Mouse (Mus musculus) intestine, postnatal 0 days (tissue): ENCODE data around the gene Clec2h. TPM values are rescaled to one million over a fixed set of nuclear protein-coding genes. Genes with fewer than 3 reads are reported as not detected.
A peak's percentile ranks its signal among the peaks of the same experiment; 100 is the strongest.
"Not testable (repeated sequence)": the region's sequence is repeated elsewhere in the genome, so short reads cannot be mapped to it uniquely, and the experiment has no call there.

Source experiments
- ATAC-seq: fragments of 200-750 bp; cut with Nextera tagmentation; 2 replicates; pipeline ENCODE4 v1.8.0; 2017; ENCODE audit warnings: mild to moderate bottlenecking, moderate TSS enrichment, moderate library complexity
- H3K27ac ChIP-seq: fragments of 300-500 bp; sonication (generic); 2 replicates; pipeline ENCODE4 v1.5.1; 2014; ENCODE audit warnings: mild to moderate bottlenecking, low read depth, low read length, moderate library complexity
- H3K27me3 ChIP-seq: fragments of 300-500 bp; sonication (generic); replicated peaks from 2 replicates; pipeline ENCODE4 v1.6.1; 2014; ENCODE audit warnings: low read length, mixed read lengths; ENCODE audit not compliant: control insufficient read depth, insufficient read depth
- H3K36me3 ChIP-seq: fragments of 300-500 bp; sonication (generic); 2 replicates; pipeline ENCODE4 v1.6.1; 2014; ENCODE audit warnings: mild to moderate bottlenecking, moderate library complexity; ENCODE audit not compliant: control insufficient read depth, insufficient read depth
- H3K4me1 ChIP-seq: fragments of 300-500 bp; sonication (generic); replicated peaks from 2 replicates; pipeline ENCODE4 v1.6.1; 2014; ENCODE audit warnings: antibody characterized with exemption, low read length, mixed read lengths; ENCODE audit not compliant: control insufficient read depth, insufficient read depth
- H3K4me2 ChIP-seq: fragments of 300-500 bp; sonication (generic); replicated peaks from 2 replicates; pipeline ENCODE4 v1.6.1; 2014; ENCODE audit warnings: low read depth, mild to moderate bottlenecking, moderate library complexity
- H3K4me3 ChIP-seq: fragments of 300-500 bp; sonication (generic); 2 replicates; pipeline ENCODE4 v1.5.1; 2014; ENCODE audit warnings: low read depth, low read length
- H3K9ac ChIP-seq: fragments of 300-500 bp; sonication (generic); 2 replicates; pipeline ENCODE4 v1.6.1; 2014; ENCODE audit warnings: mild to moderate bottlenecking, low read depth, low read length
- H3K9me3 ChIP-seq: fragments of 300-500 bp; sonication (generic); 2 replicates; pipeline ENCODE4 v1.6.1; 2016; ENCODE audit warnings: mixed run types; ENCODE audit not compliant: control insufficient read depth
- CTCF ChIP-seq: sonication (generic); IDR thresholded peaks from 2 replicates; pipeline ENCODE4 v1.5.1; 2016; ENCODE audit warnings: low read depth, mild to moderate bottlenecking, control low read depth, antibody characterized with exemption, moderate library complexity
- WGBS: fragments of 180-500 bp; shearing (Covaris S2); extraction: QIAGEN DNeasy Blood & Tissue Kit; methylation state at CpG from one replicate; pipeline ENCODE4 v1.1.7; 2014; 5-methylcytosine and 5-hydroxymethylcytosine counted together
- polyA plus RNA-seq: library from polyadenylated mRNA; unstranded; fragments of >200 nt; fragmentation: Nextera tagmentation; extraction: Ambion mirVana; gene quantifications from 2 replicates; pipeline ENCODE4 v1.2.1, GENCODE M21; 2015

Clec2h gene
- polyA plus RNA-seq: 169 and 175 TPM in 2 replicates

- H3K9ac ChIP-seq: peak within 1 kb of the TSS; percentile 46
- WGBS: 9% methylated on average over 1 of the region's 1 CpGs
- H3K27me3 ChIP-seq: no peaks in the 10 kb centered on the region
- 0 out of 2 replicates have a peak, but pooled peaks cover 4% of the 10 kb centered on the region for H3K4me1 ChIP-seq
- peak; percentile 73 for TF ChIP-seq CTCF
- peak within 1 kb of the TSS; percentile 57 for H3K4me2 ChIP-seq
- H3K9me3 ChIP-seq: no peaks in the 10 kb centered on the region
- peak; percentile 90 for ATAC-seq
- peak within 1 kb of the TSS; percentile 91 for H3K27ac ChIP-seq
- H3K4me3 ChIP-seq: peak within 1 kb of the TSS; percentile 34
- no peaks in the 10 kb centered on the region for H3K36me3 ChIP-seq
These were observed at the start of gene Clec2h for GRCm38 (mm10) chr6:128662206-128662605. Gene Clec2h, plus strand, starts transcription at chr6:128662385.

- Histone ChIP-seq H3K9ac (no peak overlapping the region), H3K27me3 (no peaks in the 10 kb centered on the region), H3K4me2 (no peak overlapping the region), H3K4me1 (no peaks in the 10 kb centered on the region), H3K4me3 (no peak overlapping the region), H3K27ac (no peak overlapping the region), H3K36me3 (no peaks in the 10 kb centered on the region), H3K9me3 (no peaks in the 10 kb centered on the region)
- no peak for TF ChIP-seq CTCF
- 74% methylated on average over 2 of the region's 2 CpGs for WGBS
- ATAC-seq: no peak
These were observed 39.5 kb upstream of the Clec2h start for GRCm38 (mm10) chr6:128622733-128623132.

- not testable (repeated sequence) for H3K27ac ChIP-seq, H3K4me2 ChIP-seq, H3K4me3 ChIP-seq, H3K9ac ChIP-seq, H3K36me3 ChIP-seq, ATAC-seq, H3K9me3 ChIP-seq, H3K27me3 ChIP-seq, H3K4me1 ChIP-seq
- 98% methylated on average over 5 of the region's 5 CpGs for WGBS
These were observed 38.8 kb upstream of the Clec2h start, which contains the start of gene Klrb1a for GRCm38 (mm10) chr6:128623433-128623832. Gene Klrb1a, minus strand, starts transcription at chr6:128623533.

GRCm38 (mm10) chr6:128624425-128624824 lies 37.8 kb upstream of the Clec2h start:
- Histone ChIP-seq H3K9me3 (no peaks in the 10 kb centered on the region), H3K27ac (no peak overlapping the region), H3K27me3 (no peaks in the 10 kb centered on the region), H3K36me3 (no peaks in the 10 kb centered on the region), H3K4me3 (no peak overlapping the region), H3K4me1 (no peaks in the 10 kb centered on the region), H3K9ac (no peak overlapping the region), H3K4me2 (no peak overlapping the region)
- no peak for TF ChIP-seq CTCF
- 75% methylated on average over 4 of the region's 4 CpGs for WGBS
- no peak for ATAC-seq

DNA sequence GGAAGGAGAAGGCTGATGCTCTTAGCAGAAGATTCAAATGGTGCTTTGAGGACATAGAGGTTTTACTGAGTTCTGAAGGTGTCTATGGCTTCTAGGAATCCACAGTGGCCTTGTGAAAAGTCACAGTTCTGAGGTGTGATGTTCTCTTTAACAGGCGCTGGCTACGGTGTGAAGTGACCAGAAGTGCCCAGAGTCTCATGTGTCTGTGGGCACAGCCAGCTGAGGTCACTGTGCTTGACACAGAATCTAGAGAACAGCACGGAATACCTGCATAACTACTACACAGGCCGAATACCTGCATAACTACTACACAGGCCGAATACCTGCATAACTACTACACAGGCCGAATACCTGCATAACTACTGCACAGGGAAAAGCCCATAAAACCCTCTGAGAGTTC lies 36.9 kb upstream of the Clec2h start:
- H3K4me1 ChIP-seq, H3K9me3 ChIP-seq, H3K27me3 ChIP-seq, H3K4me2 ChIP-seq, ATAC-seq, H3K27ac ChIP-seq, H3K36me3 ChIP-seq, H3K4me3 ChIP-seq, H3K9ac ChIP-seq: not testable (repeated sequence)
- 89% methylated on average over 6 of the region's 6 CpGs for WGBS

DNA sequence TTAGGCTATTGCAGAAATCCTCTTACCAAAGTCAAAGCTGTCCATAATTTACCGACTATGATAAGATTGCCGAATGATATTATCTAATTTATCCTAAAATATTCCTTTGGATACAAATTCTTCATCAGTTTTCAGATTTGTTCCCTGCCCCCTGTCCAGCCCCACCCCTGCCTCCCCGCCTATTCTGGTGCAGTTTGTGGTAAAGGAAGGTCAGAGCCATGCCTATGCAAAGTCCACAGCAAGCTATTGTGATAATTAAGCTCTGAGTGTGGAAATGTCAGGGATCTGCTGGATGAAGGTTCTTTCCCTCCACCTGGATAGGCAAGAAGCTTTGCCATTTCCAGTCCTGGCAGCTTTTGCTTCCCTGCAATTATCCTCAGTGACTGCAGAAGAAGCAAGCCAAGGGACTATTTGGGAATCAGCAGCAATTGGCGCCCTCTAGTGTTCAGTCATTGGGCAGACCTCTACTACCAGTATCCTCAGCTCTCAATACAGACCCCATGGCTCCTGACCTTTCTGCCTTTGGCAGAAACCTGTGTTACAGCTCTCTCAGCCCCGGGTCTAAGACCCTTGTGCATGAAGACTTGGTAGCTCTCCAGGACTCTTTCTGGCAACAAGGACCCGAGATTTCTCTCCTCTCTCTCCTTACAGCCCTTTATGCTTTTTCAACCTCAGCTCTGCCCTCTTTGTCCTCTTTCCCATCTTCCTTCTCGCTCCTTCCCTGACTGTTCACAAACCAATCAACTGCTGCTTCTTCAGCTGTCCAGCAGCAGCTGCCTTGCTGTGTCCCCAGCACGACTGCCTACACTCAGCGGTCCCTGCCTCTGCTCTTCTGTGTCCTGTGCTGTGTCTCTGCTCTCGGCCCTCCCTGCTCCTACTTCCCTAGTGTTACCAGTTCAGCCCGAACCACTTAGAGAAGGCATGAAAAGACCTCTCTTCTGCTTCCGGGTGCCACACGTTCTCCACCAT lies 32.1 kb upstream of the Clec2h start:
- not testable (repeated sequence) for H3K36me3 ChIP-seq, H3K9me3 ChIP-seq, H3K4me3 ChIP-seq, H3K27me3 ChIP-seq, H3K9ac ChIP-seq, H3K4me1 ChIP-seq
- WGBS: 48% methylated on average over 12 of the region's 13 CpGs
- Histone ChIP-seq H3K27ac (peak overlapping the region; percentile 63; the same call in 1 of the 2 replicates), H3K4me2 (0 out of 2 replicates have a peak overlapping the region, but pooled peaks have one; percentile 27)
- ATAC-seq: peak; percentile 49
- TF ChIP-seq CTCF: peak; percentile 83

- 32% methylated on average over 15 of the region's 15 CpGs for WGBS
- not testable (repeated sequence) for H3K4me1 ChIP-seq, H3K36me3 ChIP-seq, H3K27me3 ChIP-seq, H3K4me3 ChIP-seq, H3K9me3 ChIP-seq, H3K9ac ChIP-seq
- Histone ChIP-seq H3K27ac (peak overlapping the region; percentile 63), H3K4me2 (peak overlapping the region; percentile 33; the same call in 1 of the 2 replicates)
- ATAC-seq: peak; percentile 91
These were observed 31.0 kb upstream of the Clec2h start for GRCm38 (mm10) chr6:128630912-128631905.
